Mouse (Mus musculus): ENCODE data around the gene A730061H03Rik. TPM values are rescaled to one million over a fixed set of nuclear protein-coding genes. Genes with fewer than 3 reads are reported as not detected.
A peak's percentile ranks its signal among the peaks of the same experiment; 100 is the strongest.

Gene A730061H03Rik
- total RNA-seq, 2 experiments from 2014 or later: 0.66 TPM; not detected in 1

DNA sequence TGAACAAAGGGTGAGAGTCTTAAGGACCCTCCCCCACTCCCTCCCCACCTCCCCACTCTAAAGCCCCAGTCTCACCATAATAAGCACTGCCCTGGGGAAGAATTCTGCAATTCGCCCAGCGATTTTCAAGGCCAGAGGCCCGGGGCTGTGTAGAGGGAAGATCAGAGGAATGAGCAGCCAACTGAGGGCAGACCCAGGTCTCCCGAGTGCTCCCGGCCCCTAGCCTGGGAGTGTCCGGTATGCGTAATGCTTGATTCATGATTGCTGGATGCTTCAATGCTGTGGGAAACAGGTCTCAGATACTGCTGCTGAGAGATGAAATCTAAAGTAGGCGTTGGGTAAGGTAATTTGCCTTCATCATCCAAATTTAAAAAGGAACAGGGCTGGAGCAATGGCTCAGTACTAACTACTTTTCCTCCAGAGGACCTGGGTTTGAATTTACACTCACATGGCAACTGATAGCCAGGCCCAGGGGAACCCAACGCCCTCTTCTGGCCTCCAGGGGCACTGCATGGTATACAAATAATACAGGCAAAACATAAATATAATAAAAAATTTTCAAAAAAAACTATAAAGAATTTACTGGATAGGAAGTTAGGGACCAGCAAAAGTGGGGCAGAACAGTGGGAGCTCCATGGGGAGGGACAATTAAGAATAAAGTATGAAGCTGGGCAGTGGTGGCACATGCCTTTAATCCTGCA is 21.9 kb upstream of the A730061H03Rik start:
- DNase-seq: no peak

DNA sequence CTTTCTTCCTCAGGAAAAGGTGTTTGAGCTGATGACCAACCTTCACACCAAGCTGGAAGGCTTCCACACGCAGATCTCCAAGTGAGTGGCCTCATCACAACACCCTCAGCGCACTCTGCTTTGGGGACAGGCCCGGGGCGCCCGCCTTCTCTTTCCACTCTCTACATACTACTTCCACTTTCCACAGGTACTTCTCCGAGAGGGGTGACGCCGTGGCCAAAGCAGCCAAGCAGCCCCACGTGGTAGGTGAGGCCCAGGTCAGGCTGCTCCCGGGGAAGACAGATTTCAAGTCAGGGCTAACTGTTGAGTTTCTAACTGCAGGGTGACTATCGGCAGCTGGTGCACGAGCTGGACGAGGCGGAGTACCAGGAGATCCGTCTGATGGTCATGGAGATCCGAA is 20.5 kb upstream of the A730061H03Rik start:
- no peak for DNase-seq

DNA sequence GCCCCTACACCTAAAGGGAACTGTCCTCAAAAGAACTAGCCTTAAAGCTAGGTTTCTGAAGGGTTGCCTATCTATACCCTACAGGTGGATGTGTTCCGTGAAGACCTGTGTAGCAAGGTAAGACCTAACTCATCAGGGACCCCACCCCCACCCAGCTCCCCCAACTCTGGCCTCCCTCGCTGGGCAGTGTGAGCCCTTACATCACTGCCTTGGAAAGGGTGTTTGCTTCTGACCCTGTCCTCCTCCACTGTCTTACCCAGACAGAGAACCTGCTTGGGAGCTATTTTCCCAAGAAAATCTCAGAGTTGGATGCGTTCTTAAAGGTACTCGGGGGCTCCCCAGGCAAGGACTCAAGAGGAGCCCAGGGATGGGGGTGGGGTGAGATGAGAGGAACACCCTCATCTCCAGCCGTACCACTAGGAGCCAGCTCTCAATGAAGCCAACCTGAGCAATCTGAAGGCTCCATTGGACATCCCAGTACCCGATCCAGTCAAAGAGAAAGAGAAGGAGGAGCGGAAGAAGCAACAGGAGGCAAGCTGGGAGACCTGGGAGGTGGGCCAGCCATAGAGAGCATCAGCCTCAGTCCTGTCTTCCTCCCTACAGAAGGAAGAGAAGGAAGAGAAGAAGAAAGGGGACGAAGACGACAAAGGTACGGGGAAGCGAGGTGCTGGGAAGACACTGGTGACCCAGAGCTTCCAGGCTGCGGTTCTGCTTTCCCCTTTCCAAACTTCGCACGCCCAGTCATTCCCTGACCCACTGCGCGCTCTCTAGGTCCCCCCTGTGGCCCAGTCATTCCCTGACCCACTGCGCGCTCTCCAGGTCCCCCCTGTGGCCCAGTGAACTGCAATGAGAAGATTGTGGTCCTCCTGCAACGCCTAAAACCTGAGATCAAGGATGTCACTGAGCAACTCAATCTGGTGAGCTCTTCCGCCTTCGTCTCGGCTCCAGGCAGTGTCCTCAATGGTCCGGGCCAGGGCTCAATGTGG is 19.6 kb upstream of the A730061H03Rik start:
- DNase-seq: no peak

DNA sequence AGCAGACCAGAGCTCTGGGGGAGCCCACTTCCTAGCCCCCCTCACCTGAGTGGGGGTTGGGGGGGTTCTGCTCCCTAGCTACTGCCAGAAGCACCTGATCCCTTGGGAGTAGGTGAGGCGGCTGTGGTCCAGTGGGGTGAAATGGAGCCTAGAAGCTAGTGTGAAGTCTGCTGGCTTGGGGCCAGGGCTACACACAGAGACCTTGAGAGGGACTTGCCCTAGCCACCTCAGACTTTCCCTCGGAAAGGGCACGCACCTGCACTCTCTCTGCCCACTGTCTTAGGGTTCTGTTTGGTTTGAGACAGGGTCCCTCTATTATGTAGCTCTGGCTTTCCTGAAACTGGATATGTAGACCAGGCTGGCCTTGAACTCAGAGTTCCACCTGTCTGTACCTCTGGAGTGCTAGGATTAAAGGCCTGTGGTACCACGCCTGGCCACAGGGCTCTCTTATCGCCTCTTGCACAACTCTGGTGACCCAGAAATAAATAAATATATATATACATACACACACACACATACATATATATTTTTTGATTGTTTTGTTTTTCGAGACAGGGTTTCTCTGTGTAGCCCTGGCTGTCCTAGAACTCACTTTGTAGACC is 18.6 kb upstream of the A730061H03Rik start:
- peak; percentile 85 for DNase-seq

DNA sequence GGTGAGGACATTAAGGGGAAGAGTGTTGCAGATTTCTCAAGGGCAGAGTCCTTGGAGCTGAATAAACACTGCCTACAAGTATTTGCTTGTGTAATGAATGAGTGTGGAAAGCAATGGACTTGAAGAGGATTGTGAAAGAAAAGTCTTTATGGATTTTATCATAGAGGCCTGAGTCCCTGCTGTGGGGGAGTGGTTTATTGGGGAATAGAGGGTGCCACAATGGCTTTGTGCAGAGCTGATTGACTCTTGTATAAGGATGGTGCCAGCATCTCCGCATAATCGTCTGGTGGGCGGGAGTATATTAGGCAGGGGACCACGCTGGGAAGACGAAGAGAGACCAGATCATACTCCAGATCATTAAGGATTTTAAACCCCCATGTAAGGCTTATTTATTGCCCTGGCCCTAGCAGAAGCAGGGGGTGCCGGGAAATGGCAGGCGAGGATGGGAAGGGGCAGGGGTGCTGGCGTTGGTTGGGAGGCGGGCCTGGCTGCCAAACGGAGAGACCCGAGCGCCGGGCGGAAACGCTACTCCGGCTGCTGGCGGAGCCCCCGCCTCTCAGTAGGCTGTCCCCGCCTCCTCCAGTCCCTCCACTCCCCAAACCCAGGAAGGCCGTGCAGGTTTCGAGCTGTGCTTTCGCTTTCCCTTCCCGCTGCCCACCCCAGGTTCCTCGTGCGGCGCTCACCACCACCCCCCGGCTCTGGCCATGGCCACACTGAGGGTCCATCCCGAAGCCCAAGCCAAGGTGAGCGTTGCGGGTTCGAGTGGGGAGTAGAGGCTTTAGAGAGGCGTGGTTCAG is 17.9 kb upstream of the A730061H03Rik start, which contains the start of gene Psme1:
TSS of gene Psme1 (plus strand) at position 253 of the 797 bp plus-strand sequence.
- peak; percentile 89 for DNase-seq

DNA sequence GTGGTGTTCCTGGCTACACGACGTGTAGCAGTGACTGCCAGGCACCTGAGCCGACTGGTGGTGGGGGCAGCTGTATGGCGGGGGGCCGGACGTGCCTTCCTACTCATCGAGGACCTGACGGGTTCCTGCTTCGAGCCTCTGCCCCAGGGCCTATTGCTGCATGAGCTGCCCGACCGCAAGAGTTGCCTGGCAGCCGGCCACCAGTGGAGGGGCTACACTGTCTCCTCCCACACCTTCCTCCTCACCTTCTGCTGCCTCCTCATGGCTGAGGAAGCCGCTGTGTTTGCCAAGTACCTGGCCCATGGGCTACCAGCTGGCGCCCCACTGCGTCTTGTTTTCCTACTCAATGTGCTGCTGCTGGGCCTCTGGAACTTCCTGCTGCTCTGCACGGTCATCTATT is 16.2 kb upstream of the A730061H03Rik start:
- no peak for DNase-seq

DNA sequence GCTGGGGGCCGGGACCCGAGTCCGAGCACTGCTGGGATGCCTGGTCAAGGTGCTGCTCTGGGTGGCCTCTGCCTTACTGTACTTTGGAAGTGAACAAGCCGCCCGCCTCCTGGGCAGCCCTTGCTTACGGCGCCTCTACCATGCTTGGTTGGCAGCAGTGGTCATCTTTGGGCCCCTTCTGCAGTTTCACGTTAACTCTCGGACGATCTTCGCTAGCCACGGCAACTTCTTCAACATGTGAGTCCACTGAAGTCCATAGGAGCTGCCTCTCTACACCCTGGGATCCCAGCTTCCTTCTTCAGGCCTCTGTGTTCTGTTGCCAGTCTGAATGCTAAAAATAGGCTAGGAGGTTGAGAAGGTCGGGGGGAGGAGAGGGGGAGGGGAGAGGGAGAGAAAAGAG is 15.5 kb upstream of the A730061H03Rik start:
- DNase-seq: no peak

DNA sequence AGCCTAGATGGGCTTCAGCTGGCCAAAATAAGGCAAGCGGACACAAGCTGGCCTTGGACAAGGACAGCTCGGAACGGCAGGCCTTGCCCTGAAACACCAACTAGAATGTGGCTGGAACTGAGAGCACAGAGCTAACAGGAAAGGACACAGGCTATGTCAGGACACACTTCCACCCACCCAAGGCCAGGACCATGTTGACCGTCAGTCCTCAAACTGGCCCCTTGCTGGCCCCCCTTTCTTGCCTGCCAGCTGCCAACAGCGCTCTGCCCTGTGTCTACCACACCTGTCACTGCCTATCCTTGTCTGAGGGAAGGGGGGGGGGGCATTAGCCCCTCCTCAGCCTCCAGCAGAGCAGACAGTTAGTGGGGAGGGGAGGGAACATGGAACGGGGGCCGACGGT is 15.1 kb upstream of the A730061H03Rik start, which contains the start of gene Fitm1:
TSS of gene Fitm1 (plus strand) at position 316 of the 400 bp plus-strand sequence.
- no peak for DNase-seq

DNA sequence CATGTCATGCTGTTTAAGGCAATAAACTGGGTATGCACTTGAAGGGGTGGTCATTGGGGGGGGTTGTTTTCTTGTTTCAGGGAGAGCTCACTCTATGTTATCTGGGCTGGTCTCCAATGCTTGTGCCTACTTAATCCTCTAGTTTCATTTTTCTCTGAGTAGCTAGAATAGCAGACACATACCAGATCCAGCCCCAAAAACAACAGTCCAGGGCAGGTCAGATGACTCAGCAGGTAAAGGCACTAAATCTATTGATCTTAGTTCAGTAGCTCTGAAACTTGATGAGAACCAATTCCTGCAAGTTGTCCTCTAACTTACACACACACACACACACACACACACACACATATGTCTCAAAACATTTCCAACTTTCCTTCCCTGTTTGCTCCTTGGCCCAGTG is 11.6 kb upstream of the A730061H03Rik start:
- DNase-seq: no peak

DNA sequence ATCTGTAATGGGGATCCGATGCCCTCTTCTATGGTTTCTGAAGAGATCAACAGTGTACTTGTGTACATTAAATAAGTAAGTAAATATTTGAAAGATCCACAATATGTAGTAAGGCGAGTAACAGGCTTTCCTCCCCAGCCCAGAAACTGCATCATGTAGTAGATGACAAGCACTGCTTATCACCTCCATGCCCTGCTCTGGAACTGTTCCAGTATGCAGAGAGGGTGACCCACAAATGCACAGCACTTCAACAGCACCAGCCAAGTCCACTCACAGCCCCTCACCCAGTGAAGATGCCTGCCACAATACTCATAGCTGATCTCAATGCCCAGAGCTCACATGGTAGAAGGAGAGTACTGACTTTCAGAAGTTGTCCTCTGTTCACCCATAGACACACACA is 10.4 kb upstream of the A730061H03Rik start:
- DNase-seq: no peak

DNA sequence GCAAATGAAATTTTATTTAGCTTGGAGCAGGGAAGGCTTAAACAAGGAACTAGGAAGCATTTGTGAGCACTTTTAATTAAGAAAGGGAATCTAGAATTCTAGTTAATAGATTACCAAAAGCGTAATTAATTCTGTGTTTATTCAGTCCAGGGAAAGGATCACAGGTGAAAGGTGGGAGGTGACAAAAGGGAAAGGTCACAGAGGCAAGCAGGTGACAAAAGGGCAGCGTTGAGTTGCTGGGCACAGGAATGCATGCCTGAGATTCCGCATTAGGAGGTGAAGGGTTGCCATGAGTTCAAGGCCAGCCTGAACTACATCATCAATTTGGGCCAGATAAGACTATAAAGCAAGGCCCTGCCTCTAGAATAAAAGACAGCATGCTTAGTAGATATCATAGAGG is 7.3 kb upstream of the A730061H03Rik start:
- DNase-seq: no peak

DNA sequence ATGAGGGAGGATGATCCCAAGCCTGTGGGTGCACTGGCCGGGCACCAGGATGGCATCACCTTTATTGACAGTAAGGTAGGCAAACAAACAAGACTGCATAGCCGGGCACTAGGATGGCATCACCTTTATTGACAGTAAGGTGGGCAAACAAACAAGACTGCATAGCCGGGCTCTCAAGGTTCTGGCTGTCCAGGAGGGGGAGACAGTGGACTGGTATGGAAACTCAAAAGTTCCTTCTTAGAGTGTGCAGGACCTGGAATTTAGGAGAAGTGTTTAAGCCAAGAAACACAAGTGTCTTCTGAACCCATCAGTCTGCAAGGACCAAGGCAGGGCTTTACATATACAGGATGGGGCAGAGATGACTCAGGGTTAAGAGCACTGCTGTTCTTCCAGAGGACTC is 5.5 kb upstream of the A730061H03Rik start:
- no peak for DNase-seq

DNA sequence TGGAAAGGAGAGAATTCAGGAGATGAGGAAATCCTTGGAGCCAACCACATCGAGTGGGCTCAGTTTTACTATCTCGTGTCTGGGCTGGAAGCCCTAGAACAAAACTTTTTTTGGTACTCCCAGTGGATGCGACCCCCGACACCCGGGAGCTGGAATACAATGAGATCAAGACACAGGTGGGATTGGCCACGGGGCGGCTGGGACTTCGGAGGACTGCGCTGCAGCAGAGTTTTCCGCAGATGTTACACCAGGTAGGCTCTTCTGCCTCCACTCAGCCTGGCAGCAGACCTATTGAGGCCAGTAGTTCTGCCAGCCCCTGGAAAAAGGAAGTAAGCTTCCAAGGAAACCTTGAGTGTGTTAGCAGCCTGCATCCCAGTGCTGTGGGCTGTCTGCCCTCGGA is 3.0 kb upstream of the A730061H03Rik start:
- DNase-seq: no peak

DNA sequence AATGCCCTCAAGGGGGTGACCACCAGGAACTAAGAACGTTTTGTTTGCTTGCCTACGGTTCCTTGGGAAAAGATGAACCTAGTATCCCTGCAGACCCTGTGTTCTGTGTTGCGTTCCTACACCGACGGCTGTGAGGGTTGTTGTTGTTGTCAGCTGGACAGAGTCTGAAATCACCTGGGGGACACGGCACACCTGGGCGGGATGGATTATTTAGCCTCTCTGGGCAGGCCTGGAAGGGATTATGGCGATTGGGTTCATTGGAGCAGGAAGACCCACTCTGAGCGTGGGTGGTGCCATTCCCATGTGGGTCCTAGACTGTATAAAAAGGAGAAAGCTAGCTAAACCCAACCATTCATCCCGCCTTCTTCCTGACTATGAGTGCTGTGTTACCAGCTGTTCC is 1.7 kb upstream of the A730061H03Rik start:
- no peak for DNase-seq

DNA sequence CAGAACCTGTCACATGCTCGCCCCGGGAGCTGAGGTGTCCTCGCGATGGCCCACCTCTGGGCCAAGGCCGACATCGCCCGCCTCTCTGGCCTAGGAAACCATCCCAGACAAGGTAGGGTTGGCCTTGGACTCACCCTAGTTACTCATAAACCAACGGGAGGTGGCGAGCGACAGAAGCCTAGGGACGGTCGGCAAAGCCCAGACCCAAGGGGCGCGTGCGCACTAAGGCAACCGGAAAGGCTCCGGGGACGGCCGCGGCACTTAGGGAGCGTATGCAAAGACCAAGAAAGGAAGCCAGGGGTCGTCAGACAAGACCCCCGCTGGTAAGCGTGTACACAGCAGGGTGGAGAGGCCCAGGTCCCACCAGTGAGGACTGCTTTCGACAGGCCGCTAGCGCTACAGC is 406 bp downstream of the A730061H03Rik start, which contains the start of gene Dcaf11:
TSS of gene Dcaf11 (plus strand) at position 208 of the 403 bp plus-strand sequence.
- peak; percentile 94 for DNase-seq

DNA sequence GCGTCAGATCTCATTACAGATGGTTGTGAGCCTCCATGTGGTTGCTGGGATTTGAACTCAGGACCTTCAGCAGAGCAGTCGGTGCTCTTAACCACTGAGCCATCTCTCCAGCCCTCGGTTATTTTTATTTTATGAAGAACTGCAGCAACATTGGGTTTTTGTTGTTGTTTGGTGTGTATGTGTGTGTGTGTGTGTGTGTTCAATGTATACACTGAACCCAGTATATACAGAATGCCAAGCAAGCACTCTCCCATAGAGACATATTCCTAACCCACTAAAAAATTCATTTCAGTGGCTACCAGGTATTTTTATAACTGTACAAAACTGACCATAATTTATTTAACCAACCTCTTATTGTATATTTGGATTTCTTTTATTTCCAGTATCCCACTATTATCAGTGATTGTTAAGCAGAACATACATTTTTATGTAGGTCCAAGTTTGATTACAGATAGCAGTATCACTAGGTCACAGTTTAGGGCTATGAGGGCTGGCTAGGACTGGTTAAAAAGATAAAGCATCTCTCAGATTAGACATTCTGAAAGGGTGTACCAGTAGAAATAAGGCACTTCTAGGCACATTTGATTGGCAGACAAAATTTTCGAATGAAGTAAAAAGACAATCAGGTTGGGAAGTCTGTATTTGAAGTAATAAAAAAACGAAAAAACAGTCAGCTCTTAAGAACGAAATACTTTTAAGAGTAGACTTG is 1.3 kb downstream of the A730061H03Rik start:
- DNase-seq: no peak

DNA sequence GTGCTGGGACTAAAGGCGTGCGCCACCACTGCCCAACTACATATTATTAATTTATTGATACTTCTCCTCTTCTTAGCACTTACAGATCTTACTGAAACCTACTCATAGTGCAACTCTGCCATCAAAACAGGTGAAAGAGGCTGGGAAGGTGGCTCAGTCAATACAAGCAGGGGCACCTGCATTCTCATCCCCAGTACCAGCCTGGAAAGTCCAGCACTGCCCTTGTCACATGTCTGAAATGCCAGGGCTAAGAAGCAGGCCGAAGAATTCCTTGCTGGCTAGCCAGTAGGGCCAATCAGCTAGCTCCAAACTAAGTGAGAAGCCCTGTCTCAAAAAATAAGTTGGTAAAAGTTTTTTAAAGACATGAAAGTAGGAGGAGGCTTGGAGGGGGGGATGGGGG is 2.6 kb downstream of the A730061H03Rik start:
- no peak for DNase-seq

DNA sequence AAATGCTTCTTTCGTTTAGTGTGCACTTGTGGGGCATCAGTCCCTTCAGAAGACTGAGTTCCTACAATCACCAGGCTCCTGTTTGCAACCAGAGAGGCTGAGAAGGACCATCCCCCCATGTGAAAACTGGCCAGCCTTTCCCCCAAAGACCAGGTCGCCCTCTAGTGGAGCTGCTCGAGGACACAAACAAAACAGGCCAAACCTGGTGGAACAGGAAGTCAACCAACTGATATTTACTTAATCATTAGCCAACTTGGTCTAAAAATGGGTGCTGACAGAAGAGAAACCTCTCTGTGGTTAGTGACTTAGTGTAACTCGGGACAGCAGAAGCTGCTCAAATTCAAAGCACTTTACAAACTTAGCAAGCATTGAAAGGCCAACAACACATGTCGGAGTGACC is 3.2 kb downstream of the A730061H03Rik start:
- DNase-seq: peak; percentile 86

DNA sequence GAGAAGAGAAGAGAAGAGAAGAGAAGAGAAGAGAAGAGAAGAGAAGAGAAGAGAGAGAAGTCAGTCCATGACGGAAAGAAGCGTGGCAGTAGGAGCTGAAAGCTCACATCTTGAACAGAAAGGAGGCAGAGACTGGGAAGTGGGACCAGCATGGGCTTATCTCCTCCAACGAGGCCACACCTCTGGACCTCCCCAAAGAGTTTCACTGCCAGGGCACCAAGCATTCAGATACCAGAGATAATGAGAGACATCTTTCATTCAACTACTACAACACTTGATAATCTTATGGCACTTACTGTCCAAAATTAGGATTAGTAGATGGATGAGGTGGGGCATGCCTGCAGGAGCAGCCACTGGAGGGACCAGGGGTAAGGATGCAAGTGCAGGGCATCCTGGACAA is 4.4 kb downstream of the A730061H03Rik start:
- DNase-seq: no peak

DNA sequence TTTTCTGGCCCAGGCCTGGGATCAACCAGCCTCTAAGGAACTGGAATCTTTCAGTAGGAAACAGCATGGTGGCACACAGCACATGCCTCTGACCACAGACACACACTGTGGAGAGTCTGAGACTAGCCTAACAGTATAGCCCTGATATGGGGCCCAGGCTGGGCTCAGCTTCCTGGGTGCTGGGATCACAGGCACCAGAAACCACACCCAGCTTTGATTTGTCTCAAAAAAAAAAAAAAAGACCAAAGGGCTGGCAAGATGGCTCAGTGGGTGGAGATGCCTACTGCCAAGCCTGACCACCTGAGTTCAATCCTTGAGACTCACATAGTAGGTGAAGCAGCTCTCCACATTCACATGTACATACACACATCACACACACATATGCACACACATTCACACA is 5.6 kb downstream of the A730061H03Rik start:
- DNase-seq: no peak

DNA sequence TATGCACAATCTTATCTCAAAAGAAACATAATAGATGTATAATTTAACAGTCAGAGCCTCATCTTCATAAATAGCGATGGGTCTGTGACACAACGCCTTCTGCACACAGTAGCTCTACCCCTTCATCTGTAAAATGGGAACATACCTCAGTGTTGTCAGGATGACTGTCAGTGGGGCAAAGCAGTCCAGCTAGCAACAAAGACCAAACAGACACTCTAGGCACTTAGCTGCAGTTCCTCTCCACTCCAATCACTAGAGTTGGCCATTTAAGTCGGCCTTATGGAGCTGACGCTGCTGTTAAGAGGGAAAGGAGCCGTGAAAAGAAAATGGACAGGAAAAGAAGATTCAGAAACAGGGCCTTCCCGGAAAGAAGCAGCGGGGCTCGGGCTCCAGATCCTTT is 8.4 kb downstream of the A730061H03Rik start:
- DNase-seq: no peak
